Mouse (Mus musculus): ENCODE measurements around the gene Arhgap23. TPM values are rescaled to one million over a fixed set of nuclear protein-coding genes. Genes with fewer than 3 reads are reported as not detected.

Gene Arhgap23
- polyA plus RNA-seq (2014; fragmentation: Nextera tagmentation; extraction: Ambion mirVana): 8.5 and 10.0 TPM in 2 replicates

DNA sequence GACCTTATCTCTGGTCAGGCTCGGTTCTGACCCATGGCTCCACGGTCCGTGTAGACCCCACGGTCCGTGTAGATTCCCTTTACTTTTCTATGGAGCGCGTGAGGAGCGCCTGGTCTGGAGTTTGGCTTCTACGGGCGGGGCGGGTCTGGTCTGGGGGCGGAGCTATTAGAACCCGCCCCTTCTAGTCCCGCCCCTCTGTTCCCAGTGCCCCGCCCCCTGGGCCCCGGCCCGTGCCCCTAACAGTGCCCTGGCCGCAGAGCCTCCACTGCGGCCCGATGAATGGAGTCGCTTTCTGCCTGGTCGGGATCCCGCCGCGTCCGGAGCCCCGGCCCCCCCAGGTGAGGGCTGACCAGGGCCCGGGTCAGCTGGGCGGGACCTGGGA is at the start of gene Arhgap23:
Gene Arhgap23, plus strand, starts transcription at position 204 of the 382 bp plus-strand sequence.
- peak; percentile 59; the same call in 1 of the 2 replicates for ATAC-seq (ENCODE audit: low FRiP score)
- DNase-seq (ENCODE audit: low spot score): no peak
- peak within 1 kb of the TSS; percentile 44 for H3K9ac ChIP-seq
- WGBS: 1% methylated on average over 29 of the region's 29 CpGs
- no peaks in the 10 kb centered on the region for H3K36me3 ChIP-seq (replicated peaks; ENCODE audit: control insufficient read depth, insufficient read depth)
- peaks cover 10% of the 10 kb centered on the region for H3K27me3 ChIP-seq (ENCODE audit: control insufficient read depth, insufficient read depth, low read length)
- peak within 1 kb of the TSS; percentile 59 for H3K27ac ChIP-seq
- peak within 1 kb of the TSS; percentile 55 for H3K4me2 ChIP-seq (replicated peaks)
- peaks cover 14% of the 10 kb centered on the region; the same call in 1 of the 2 replicates for H3K4me1 ChIP-seq (replicated peaks; ENCODE audit: control insufficient read depth, insufficient read depth, low read length)
- peak within 1 kb of the TSS; percentile 41 for H3K4me3 ChIP-seq (replicated peaks; ENCODE audit: low read length)
- H3K9me3 ChIP-seq (ENCODE audit: control insufficient read depth, low read length): no peaks in the 10 kb centered on the region

- 65% methylated on average over 1 of the region's 1 CpGs for WGBS
Observed at GRCm38 (mm10) chr11:97365556-97365955, 49.8 kb upstream of the Arhgap23 start.

GRCm38 (mm10) chr11:97368501-97368900 is 46.8 kb upstream of the Arhgap23 start:
- peaks cover 41% of the 10 kb centered on the region for H3K4me1 ChIP-seq (replicated peaks; ENCODE audit: control insufficient read depth, insufficient read depth, low read length)
- no peaks in the 10 kb centered on the region for H3K27me3 ChIP-seq (ENCODE audit: control insufficient read depth, insufficient read depth, low read length)
- no peak overlapping the region for H3K27ac ChIP-seq
- no peak overlapping the region for H3K4me2 ChIP-seq (replicated peaks)
- 84% methylated on average over 5 of the region's 5 CpGs for WGBS
- ATAC-seq (ENCODE audit: low FRiP score) (no peak), DNase-seq (ENCODE audit: low spot score) (no peak)
- no peaks in the 10 kb centered on the region; the same call in 1 of the 2 replicates for H3K36me3 ChIP-seq (replicated peaks; ENCODE audit: control insufficient read depth, insufficient read depth)
- H3K9ac ChIP-seq: no peak overlapping the region
- H3K9me3 ChIP-seq (ENCODE audit: control insufficient read depth, low read length): no peaks in the 10 kb centered on the region
- H3K4me3 ChIP-seq (replicated peaks; ENCODE audit: low read length): no peak overlapping the region

More at GRCm38 (mm10) chr11:97365556-97365955, 49.8 kb upstream of the Arhgap23 start:
- Histone ChIP-seq H3K36me3 (replicated peaks; ENCODE audit: control insufficient read depth, insufficient read depth) (no peaks in the 10 kb centered on the region; the same call in 1 of the 2 replicates), H3K27me3 (ENCODE audit: control insufficient read depth, insufficient read depth, low read length) (no peaks in the 10 kb centered on the region), H3K4me2 (replicated peaks) (peak overlapping the region; percentile 98), H3K4me3 (replicated peaks; ENCODE audit: low read length) (peak overlapping the region; percentile 100), H3K4me1 (replicated peaks; ENCODE audit: control insufficient read depth, insufficient read depth, low read length) (peaks cover 37% of the 10 kb centered on the region), H3K27ac (no peak overlapping the region), H3K9me3 (ENCODE audit: control insufficient read depth, low read length) (no peaks in the 10 kb centered on the region), H3K9ac (peak overlapping the region; percentile 96)
- no peak for DNase-seq (ENCODE audit: low spot score)
- ATAC-seq (ENCODE audit: low FRiP score): no peak

GRCm38 (mm10) chr11:97370329-97371091 is 44.8 kb upstream of the Arhgap23 start:
- Histone ChIP-seq H3K4me2 (replicated peaks) (no peak overlapping the region), H3K4me3 (replicated peaks; ENCODE audit: low read length) (no peak overlapping the region), H3K27ac (no peak overlapping the region), H3K36me3 (replicated peaks; ENCODE audit: control insufficient read depth, insufficient read depth) (peaks cover 14% of the 10 kb centered on the region), H3K4me1 (replicated peaks; ENCODE audit: control insufficient read depth, insufficient read depth, low read length) (peaks cover 21% of the 10 kb centered on the region), H3K9ac (no peak overlapping the region), H3K27me3 (ENCODE audit: control insufficient read depth, insufficient read depth, low read length) (no peaks in the 10 kb centered on the region), H3K9me3 (ENCODE audit: control insufficient read depth, low read length) (no peaks in the 10 kb centered on the region)
- ATAC-seq (ENCODE audit: low FRiP score) (no peak), DNase-seq (ENCODE audit: low spot score) (no peak)
- 55% methylated on average over 7 of the region's 7 CpGs for WGBS

DNA sequence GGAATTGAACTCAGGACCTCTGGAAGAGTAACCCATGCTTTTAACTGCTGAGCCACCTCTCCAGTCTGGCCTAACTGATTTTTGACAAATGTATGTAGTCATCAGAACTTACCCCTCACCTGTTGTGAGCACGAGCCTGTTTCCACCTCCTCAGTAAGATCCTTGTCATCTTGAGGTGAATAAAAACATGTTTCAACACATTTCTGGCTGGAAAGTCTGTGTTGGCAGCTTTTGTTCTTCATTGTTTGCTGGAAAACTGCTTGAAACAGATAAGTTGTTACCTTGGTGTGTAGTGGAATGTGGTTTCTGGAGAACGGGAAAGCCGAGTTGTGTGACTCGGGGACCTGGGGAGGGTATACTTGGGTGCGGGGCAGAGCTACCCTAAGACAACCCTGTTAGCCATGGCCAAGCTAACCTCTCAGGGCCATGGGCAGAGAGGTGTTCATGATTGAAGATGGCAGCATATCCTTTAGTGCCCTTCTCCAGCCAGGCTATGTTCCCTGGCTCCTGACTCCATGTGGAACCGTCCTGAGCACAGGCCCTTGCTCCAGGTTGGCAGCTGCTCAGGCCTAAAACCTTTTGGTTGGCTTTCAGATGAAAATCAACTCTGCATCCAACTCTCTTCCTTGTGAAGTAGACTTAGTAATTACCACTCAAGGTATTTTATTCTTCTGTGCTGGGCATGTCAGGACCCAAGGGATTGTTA is 43.0 kb upstream of the Arhgap23 start:
- 0 out of 2 replicates have a peak, but pooled peaks cover 11% of the 10 kb centered on the region for H3K4me1 ChIP-seq (replicated peaks; ENCODE audit: control insufficient read depth, insufficient read depth, low read length)
- no peak overlapping the region for H3K4me3 ChIP-seq (replicated peaks; ENCODE audit: low read length)
- no peak overlapping the region for H3K4me2 ChIP-seq (replicated peaks)
- no peaks in the 10 kb centered on the region for H3K9me3 ChIP-seq (ENCODE audit: control insufficient read depth, low read length)
- DNase-seq (ENCODE audit: low spot score) (no peak), ATAC-seq (ENCODE audit: low FRiP score) (no peak)
- no peak overlapping the region for H3K9ac ChIP-seq
- H3K36me3 ChIP-seq (replicated peaks; ENCODE audit: control insufficient read depth, insufficient read depth): peaks cover 31% of the 10 kb centered on the region
- WGBS: 87% methylated on average over 6 of the region's 6 CpGs
- no peaks in the 10 kb centered on the region for H3K27me3 ChIP-seq (ENCODE audit: control insufficient read depth, insufficient read depth, low read length)
- H3K27ac ChIP-seq: no peak overlapping the region

GRCm38 (mm10) chr11:97373402-97373801 is 41.9 kb upstream of the Arhgap23 start:
- DNase-seq (ENCODE audit: low spot score): no peak
- Histone ChIP-seq H3K4me2 (replicated peaks) (no peak overlapping the region), H3K27ac (no peak overlapping the region), H3K9me3 (ENCODE audit: control insufficient read depth, low read length) (no peaks in the 10 kb centered on the region), H3K36me3 (replicated peaks; ENCODE audit: control insufficient read depth, insufficient read depth) (peaks cover 42% of the 10 kb centered on the region), H3K9ac (no peak overlapping the region), H3K4me1 (replicated peaks; ENCODE audit: control insufficient read depth, insufficient read depth, low read length) (0 out of 2 replicates have a peak, but pooled peaks cover 11% of the 10 kb centered on the region), H3K27me3 (ENCODE audit: control insufficient read depth, insufficient read depth, low read length) (no peaks in the 10 kb centered on the region), H3K4me3 (replicated peaks; ENCODE audit: low read length) (no peak overlapping the region)
- no peak for ATAC-seq (ENCODE audit: low FRiP score)
- 100% methylated on average over 2 of the region's 2 CpGs for WGBS

DNA sequence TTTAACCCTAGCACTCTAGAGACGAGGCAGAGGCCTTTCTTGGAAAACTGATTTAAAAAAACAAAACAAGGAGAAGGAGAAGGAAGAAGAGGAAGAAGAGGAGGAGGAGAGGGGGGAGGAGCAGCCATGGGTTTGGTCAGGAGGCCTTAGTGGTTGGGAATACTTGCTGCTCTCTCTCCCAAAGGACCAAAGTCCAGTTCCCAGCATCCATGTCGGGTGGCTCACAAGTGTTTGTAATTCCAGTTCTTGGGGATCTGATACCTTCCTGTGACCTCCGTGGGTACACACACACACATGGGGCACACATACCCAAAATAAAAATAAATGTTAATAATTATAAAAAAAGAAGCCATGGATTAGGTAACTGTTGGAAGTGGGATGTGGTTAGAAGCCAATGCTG is 35.3 kb upstream of the Arhgap23 start:
- H3K4me1 ChIP-seq (replicated peaks; ENCODE audit: control insufficient read depth, insufficient read depth, low read length): no peaks in the 10 kb centered on the region
- no peak overlapping the region for H3K4me3 ChIP-seq (replicated peaks; ENCODE audit: low read length)
- WGBS: 90% methylated on average over 3 of the region's 3 CpGs
- no peak overlapping the region for H3K9ac ChIP-seq
- ATAC-seq (ENCODE audit: low FRiP score): no peak
- H3K27me3 ChIP-seq (ENCODE audit: control insufficient read depth, insufficient read depth, low read length): no peaks in the 10 kb centered on the region
- H3K36me3 ChIP-seq (replicated peaks; ENCODE audit: control insufficient read depth, insufficient read depth): peaks cover 90% of the 10 kb centered on the region
- no peak overlapping the region for H3K27ac ChIP-seq
- no peaks in the 10 kb centered on the region for H3K9me3 ChIP-seq (ENCODE audit: control insufficient read depth, low read length)
- no peak overlapping the region for H3K4me2 ChIP-seq (replicated peaks)
- no peak for DNase-seq (ENCODE audit: low spot score)

DNA sequence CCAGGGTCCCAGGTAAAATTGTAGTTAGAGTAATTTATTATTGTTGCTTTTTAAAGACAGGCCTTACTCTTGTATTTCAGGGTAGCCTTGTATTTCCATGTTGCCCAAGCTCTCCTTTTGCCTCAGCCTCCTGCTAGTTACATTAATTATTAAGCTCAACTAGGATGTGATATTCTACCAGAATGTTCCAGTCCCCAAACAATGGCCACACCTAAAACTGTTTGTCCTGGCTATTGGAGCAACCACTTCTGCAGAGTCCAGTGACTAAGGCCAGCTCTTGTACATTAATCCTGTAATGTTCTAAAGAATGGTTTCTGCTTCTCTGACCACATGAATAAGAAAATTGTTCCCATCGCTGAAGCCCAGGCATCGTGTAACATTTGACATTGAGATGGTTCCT is 32.3 kb upstream of the Arhgap23 start:
- no peak for ATAC-seq (ENCODE audit: low FRiP score)
- no peak overlapping the region for H3K27ac ChIP-seq
- no peaks in the 10 kb centered on the region for H3K4me1 ChIP-seq (replicated peaks; ENCODE audit: control insufficient read depth, insufficient read depth, low read length)
- DNase-seq (ENCODE audit: low spot score): no peak
- no peaks in the 10 kb centered on the region for H3K9me3 ChIP-seq (ENCODE audit: control insufficient read depth, low read length)
- H3K4me3 ChIP-seq (replicated peaks; ENCODE audit: low read length): no peak overlapping the region
- WGBS: 94% methylated on average over 2 of the region's 2 CpGs
- no peaks in the 10 kb centered on the region for H3K27me3 ChIP-seq (ENCODE audit: control insufficient read depth, insufficient read depth, low read length)
- no peak overlapping the region for H3K4me2 ChIP-seq (replicated peaks)
- peaks cover 79% of the 10 kb centered on the region for H3K36me3 ChIP-seq (replicated peaks; ENCODE audit: control insufficient read depth, insufficient read depth)
- no peak overlapping the region for H3K9ac ChIP-seq

- Histone ChIP-seq H3K9me3 (ENCODE audit: control insufficient read depth, low read length) (no peaks in the 10 kb centered on the region), H3K27ac (no peak overlapping the region), H3K4me3 (replicated peaks; ENCODE audit: low read length) (no peak overlapping the region), H3K27me3 (ENCODE audit: control insufficient read depth, insufficient read depth, low read length) (no peaks in the 10 kb centered on the region), H3K36me3 (replicated peaks; ENCODE audit: control insufficient read depth, insufficient read depth) (peaks cover 78% of the 10 kb centered on the region), H3K4me1 (replicated peaks; ENCODE audit: control insufficient read depth, insufficient read depth, low read length) (no peaks in the 10 kb centered on the region), H3K4me2 (replicated peaks) (no peak overlapping the region), H3K9ac (no peak overlapping the region)
- DNase-seq (ENCODE audit: low spot score): no peak
- ATAC-seq (ENCODE audit: low FRiP score): no peak
- WGBS: 75% methylated on average over 2 of the region's 2 CpGs
Observed at GRCm38 (mm10) chr11:97383764-97384163, 31.6 kb upstream of the Arhgap23 start.

Measured in hindbrain, embryonic 14.5 days (tissue).